Mouse (Mus musculus) common myeloid progenitor, adult 5-6 weeks (primary cell): ENCODE measurements at regions not wholly inside any gene's neighbourhood (a gene's known extent, or its start where the extent isn't known, plus 50 kb on each side); places are given as distances from the start of the nearest gene placed in this dataset.

Source experiments
- ATAC-seq: replicated peaks from 2 replicates; pipeline ENCODE4 v1.8.0; 2016; ENCODE audit warnings: low read depth, mild to moderate bottlenecking, moderate TSS enrichment, inconsistent platforms; ENCODE audit not compliant: poor library complexity, severe bottlenecking

GRCm38 (mm10) chr1:121029375-121029774 lies 303.0 kb downstream of the Insig2 start:
- no peak for ATAC-seq

- no peak for ATAC-seq
Observed at GRCm38 (mm10) chr1:121034761-121035393, 297.5 kb downstream of the Insig2 start.

GRCm38 (mm10) chr1:121046581-121046980 lies 285.8 kb downstream of the Insig2 start:
- no peak for ATAC-seq

- ATAC-seq = no peak
Observed at GRCm38 (mm10) chr1:121047406-121047805, 285.0 kb downstream of the Insig2 start.

GRCm38 (mm10) chr1:121049684-121050083 lies 282.7 kb downstream of the Insig2 start:
- ATAC-seq = no peak

GRCm38 (mm10) chr1:121050695-121051495 lies 281.5 kb downstream of the Insig2 start:
- no peak for ATAC-seq

GRCm38 (mm10) chr1:121051496-121052119 lies 280.8 kb downstream of the Insig2 start:
- ATAC-seq = no peak

- no peak for ATAC-seq
Observed at GRCm38 (mm10) chr1:121052120-121052501, 280.3 kb downstream of the Insig2 start.

- ATAC-seq = no peak
Observed at GRCm38 (mm10) chr1:121053692-121054091, 278.7 kb downstream of the Insig2 start.

- ATAC-seq = no peak
Observed at GRCm38 (mm10) chr1:121074569-121074968, 257.8 kb downstream of the Insig2 start.

- no peak for ATAC-seq
Observed at GRCm38 (mm10) chr1:121082839-121083238, 249.6 kb downstream of the Insig2 start.

GRCm38 (mm10) chr1:121085101-121085727 lies 247.2 kb downstream of the Insig2 start:
- ATAC-seq = no peak

GRCm38 (mm10) chr1:121087124-121087887 lies 245.1 kb downstream of the Insig2 start:
- ATAC-seq = no peak

- no peak for ATAC-seq
Observed at GRCm38 (mm10) chr1:121090628-121091027, 241.8 kb downstream of the Insig2 start.

- ATAC-seq = no peak
Observed at GRCm38 (mm10) chr1:121092870-121093269, 239.5 kb downstream of the Insig2 start.

- no peak for ATAC-seq
Observed at GRCm38 (mm10) chr1:121096551-121097550, 235.5 kb downstream of the Insig2 start.

- ATAC-seq = no peak
Observed at GRCm38 (mm10) chr1:121111776-121112344, 220.5 kb downstream of the Insig2 start.

- no peak for ATAC-seq
Observed at GRCm38 (mm10) chr1:121112464-121112863, 219.9 kb downstream of the Insig2 start.
